Mouse (Mus musculus) heart, embryonic 13.5 days (tissue): ENCODE measurements at regions not wholly inside any gene's neighbourhood (a gene's known extent, or its start where the extent isn't known, plus 50 kb on each side); places are given as distances from the start of the nearest gene placed in this dataset.

ENCODE experiments used
- ATAC-seq: fragments of 200-750 bp; cut with Nextera tagmentation; 2 replicates; pipeline ENCODE4 v1.8.0; 2017; ENCODE audit warnings: moderate TSS enrichment; ENCODE audit not compliant: insufficient number of reproducible peaks, low FRiP score, low TSS enrichment; ENCODE audit errors: extremely low read depth
- H3K27ac ChIP-seq: fragments of 300-500 bp; sonication (generic); replicated peaks from 2 replicates; pipeline ENCODE4 v1.5.1; 2015; ENCODE audit warnings: moderate library complexity, mild to moderate bottlenecking, inconsistent platforms
- H3K27me3 ChIP-seq: fragments of 300-500 bp; sonication (generic); replicated peaks from 2 replicates; pipeline ENCODE4 v1.6.1; 2015; ENCODE audit warnings: mild to moderate bottlenecking, inconsistent platforms
- H3K36me3 ChIP-seq: fragments of 300-500 bp; sonication (generic); 2 replicates; pipeline ENCODE4 v1.6.1; 2015; ENCODE audit warnings: mild to moderate bottlenecking, inconsistent platforms
- H3K4me1 ChIP-seq: fragments of 300-500 bp; sonication (generic); 2 replicates; pipeline ENCODE4 v1.6.1; 2015; ENCODE audit warnings: inconsistent platforms
- H3K4me2 ChIP-seq: fragments of 300-500 bp; sonication (generic); 2 replicates; pipeline ENCODE4 v1.6.1; 2015; ENCODE audit warnings: inconsistent platforms, mild to moderate bottlenecking, moderate library complexity
- H3K4me3 ChIP-seq: fragments of 300-500 bp; sonication (generic); 2 replicates; pipeline ENCODE4 v1.5.1; 2015; ENCODE audit warnings: moderate library complexity, mild to moderate bottlenecking, inconsistent platforms
- H3K9ac ChIP-seq: fragments of 300-500 bp; sonication (generic); 2 replicates; pipeline ENCODE4 v1.6.1; 2015; ENCODE audit warnings: inconsistent platforms, mild to moderate bottlenecking, moderate library complexity
- H3K9me3 ChIP-seq: fragments of 300-500 bp; sonication (generic); 2 replicates; pipeline ENCODE4 v1.6.1; 2016; ENCODE audit warnings: inconsistent platforms
- WGBS: fragments of 180-500 bp; shearing (Covaris S2); methylation state at CpG from one replicate; pipeline ENCODE4 v1.1.7; 2015; ENCODE audit warnings: mixed read lengths; 5-methylcytosine and 5-hydroxymethylcytosine counted together

DNA sequence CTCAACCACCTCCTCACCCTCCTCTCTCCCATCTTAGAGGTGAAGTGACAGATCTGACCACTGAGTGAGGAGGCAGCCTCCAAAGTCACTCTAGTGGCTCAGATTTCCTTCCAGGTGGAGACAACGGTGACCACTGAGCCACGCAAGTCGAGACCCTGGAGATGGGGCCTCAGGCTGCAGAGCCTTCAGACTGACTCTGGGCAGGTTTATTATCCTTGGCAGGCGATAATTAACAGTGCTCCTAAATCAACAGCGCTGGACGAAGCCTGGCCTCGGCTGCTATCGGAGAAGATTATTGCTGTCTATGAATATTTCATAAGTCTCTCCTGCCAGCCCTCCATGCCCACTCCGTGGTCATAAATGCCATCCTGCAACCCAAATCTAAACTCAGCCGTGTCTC, 79.1 kb upstream of the 1700021F07Rik start:
- no peaks in the 10 kb centered on the region for H3K4me1 ChIP-seq
- no peak overlapping the region for H3K27ac ChIP-seq
- H3K9ac ChIP-seq: no peak overlapping the region
- WGBS: 70% methylated on average over 10 of the region's 10 CpGs
- no peak overlapping the region for H3K4me2 ChIP-seq
- no peaks in the 10 kb centered on the region for H3K36me3 ChIP-seq
- H3K4me3 ChIP-seq: no peak overlapping the region
- ATAC-seq: no peak
- H3K27me3 ChIP-seq: peaks cover 15% of the 10 kb centered on the region
- peaks cover 7% of the 10 kb centered on the region for H3K9me3 ChIP-seq

- H3K9ac ChIP-seq: no peak overlapping the region
- no peak for ATAC-seq
- no peak overlapping the region for H3K4me2 ChIP-seq
Observed at GRCm38 (mm10) chr2:173444386-173444785, 78.0 kb upstream of the 1700021F07Rik start.

GRCm38 (mm10) chr2:173445039-173445438, 77.3 kb upstream of the 1700021F07Rik start:
- Histone ChIP-seq H3K4me1 (no peaks in the 10 kb centered on the region), H3K9me3 (peaks cover 7% of the 10 kb centered on the region), H3K4me3 (no peak overlapping the region), H3K36me3 (no peaks in the 10 kb centered on the region), H3K27me3 (peaks cover 15% of the 10 kb centered on the region), H3K4me2 (no peak overlapping the region), H3K9ac (no peak overlapping the region), H3K27ac (no peak overlapping the region)
- 83% methylated on average over 3 of the region's 3 CpGs for WGBS
- no peak for ATAC-seq

More at GRCm38 (mm10) chr2:173444386-173444785, 78.0 kb upstream of the 1700021F07Rik start:
- Histone ChIP-seq H3K27me3 (peaks cover 15% of the 10 kb centered on the region), H3K4me1 (no peaks in the 10 kb centered on the region), H3K27ac (no peak overlapping the region), H3K4me3 (no peak overlapping the region), H3K9me3 (peaks cover 7% of the 10 kb centered on the region), H3K36me3 (no peaks in the 10 kb centered on the region)
- WGBS: 77% methylated on average over 9 of the region's 9 CpGs

DNA sequence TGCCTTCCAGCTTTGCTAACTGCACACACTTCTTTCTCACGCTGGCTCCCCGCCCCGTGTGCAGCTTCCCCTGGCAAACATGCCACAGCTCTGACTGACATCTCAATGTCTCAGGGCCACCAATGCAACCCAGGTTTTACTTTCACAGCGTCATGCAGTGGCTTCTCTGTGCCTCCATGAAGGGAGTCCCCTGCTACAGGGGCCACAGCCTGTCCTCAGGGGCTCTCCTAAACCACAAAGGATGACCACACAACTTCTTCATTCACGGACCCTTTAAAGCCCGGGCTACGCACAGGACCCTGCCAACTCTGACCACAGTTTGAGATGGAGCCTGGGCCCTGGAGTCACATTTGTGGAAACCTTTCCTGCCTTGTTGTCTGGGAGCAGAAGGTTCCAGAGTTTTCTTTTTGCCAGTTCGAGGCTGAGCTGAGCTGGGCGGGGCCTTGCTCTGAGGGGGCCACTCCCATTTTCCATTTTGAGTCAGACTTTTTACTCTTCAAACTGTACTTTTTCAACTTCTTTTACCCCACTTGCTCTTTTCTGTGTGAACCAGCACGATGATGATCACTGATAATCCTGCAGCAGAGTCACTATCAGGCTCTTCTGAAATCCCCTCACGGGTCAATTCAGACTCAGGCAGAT, 73.7 kb upstream of the 1700021F07Rik start:
- H3K27me3 ChIP-seq: no peaks in the 10 kb centered on the region; the same call in 1 of the 2 replicates
- no peaks in the 10 kb centered on the region for H3K4me1 ChIP-seq
- peaks cover 11% of the 10 kb centered on the region for H3K9me3 ChIP-seq
- no peak overlapping the region for H3K27ac ChIP-seq
- WGBS: 74% methylated on average over 11 of the region's 11 CpGs
- H3K9ac ChIP-seq: no peak overlapping the region
- no peak overlapping the region for H3K4me2 ChIP-seq
- no peak overlapping the region for H3K4me3 ChIP-seq
- H3K36me3 ChIP-seq: no peaks in the 10 kb centered on the region
- no peak for ATAC-seq

DNA sequence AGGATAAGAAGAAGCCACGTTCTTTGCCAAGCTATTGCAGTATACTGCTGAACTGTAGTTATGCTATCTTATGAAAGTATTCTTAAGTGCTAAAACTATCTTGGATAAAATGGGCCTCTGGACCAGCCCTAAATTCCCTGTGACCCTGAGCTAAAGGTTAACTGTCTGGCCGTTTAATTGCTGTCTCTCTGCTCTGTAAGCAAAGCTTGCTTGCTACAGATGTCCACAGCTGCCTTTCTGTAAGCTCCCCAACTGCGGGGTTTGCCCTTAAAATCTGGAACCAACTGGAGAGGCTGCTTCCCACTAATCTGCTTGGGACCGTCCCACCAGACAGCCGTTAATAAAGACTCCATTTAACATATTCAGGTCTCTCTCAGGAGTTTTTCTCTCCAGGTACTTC, 73.2 kb upstream of the 1700021F07Rik start:
- no peaks in the 10 kb centered on the region for H3K4me1 ChIP-seq
- no peak overlapping the region for H3K9ac ChIP-seq
- no peaks in the 10 kb centered on the region; the same call in 1 of the 2 replicates for H3K27me3 ChIP-seq
- no peak overlapping the region for H3K4me2 ChIP-seq
- no peak overlapping the region for H3K4me3 ChIP-seq
- H3K27ac ChIP-seq: no peak overlapping the region
- H3K36me3 ChIP-seq: no peaks in the 10 kb centered on the region
- WGBS: 64% methylated on average over 5 of the region's 5 CpGs
- H3K9me3 ChIP-seq: peaks cover 14% of the 10 kb centered on the region
- no peak for ATAC-seq

- Histone ChIP-seq H3K36me3 (no peaks in the 10 kb centered on the region), H3K4me1 (no peaks in the 10 kb centered on the region), H3K9ac (no peak overlapping the region), H3K4me2 (no peak overlapping the region), H3K27ac (no peak overlapping the region), H3K9me3 (peaks cover 17% of the 10 kb centered on the region), H3K27me3 (no peaks in the 10 kb centered on the region), H3K4me3 (no peak overlapping the region)
- 71% methylated on average over 15 of the region's 15 CpGs for WGBS
- ATAC-seq: no peak
Observed at GRCm38 (mm10) chr2:173451993-173452481, 70.3 kb upstream of the 1700021F07Rik start.

GRCm38 (mm10) chr2:173452800-173453199, 69.6 kb upstream of the 1700021F07Rik start:
- 83% methylated on average over 4 of the region's 4 CpGs for WGBS
- Histone ChIP-seq H3K4me3 (no peak overlapping the region), H3K4me1 (no peaks in the 10 kb centered on the region), H3K9ac (no peak overlapping the region), H3K9me3 (peaks cover 11% of the 10 kb centered on the region; the same call in 1 of the 2 replicates), H3K4me2 (no peak overlapping the region), H3K36me3 (no peaks in the 10 kb centered on the region), H3K27ac (no peak overlapping the region), H3K27me3 (no peaks in the 10 kb centered on the region)
- no peak for ATAC-seq

DNA sequence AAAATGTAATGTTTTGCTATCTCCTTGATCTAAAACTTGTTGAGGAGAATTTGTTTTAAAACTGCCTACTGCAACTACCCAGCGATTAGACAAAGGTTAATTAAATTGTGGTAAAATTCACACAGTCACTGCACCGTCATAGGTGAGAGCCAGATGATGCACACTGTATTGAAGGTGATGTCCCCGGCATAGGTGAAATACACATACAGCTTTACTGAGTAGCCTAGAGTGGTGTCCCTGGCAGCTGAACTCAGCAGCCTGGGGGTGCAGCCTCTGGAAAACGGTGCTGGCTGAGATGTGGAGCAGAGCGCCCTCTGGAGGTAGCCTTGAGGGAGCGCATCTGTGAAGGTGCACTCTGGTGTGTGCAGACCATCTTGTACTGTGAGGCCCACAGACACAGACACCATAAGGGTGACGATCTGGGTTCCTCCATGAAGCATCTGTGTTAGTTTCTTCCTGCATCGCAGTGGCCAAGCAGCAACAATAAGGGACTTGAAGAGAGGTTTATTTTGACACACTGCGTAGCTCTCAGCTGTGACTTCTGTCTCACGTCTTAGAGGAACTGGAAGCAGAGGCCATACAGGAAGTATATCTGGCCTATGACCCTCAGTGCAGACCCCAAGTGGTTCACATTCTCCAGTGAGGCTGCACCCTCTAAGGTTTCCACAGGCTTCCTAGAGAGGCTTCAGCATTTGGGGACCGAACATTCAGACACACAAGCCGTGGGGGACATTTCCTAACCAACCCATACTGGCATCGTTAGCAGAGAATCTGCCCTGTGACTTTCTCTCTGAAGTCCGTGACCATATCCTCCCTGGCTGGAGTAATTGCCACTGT, 68.6 kb upstream of the 1700021F07Rik start:
- Histone ChIP-seq H3K4me3 (no peak overlapping the region), H3K36me3 (no peaks in the 10 kb centered on the region), H3K27me3 (no peaks in the 10 kb centered on the region), H3K4me1 (no peaks in the 10 kb centered on the region), H3K27ac (no peak overlapping the region), H3K9ac (no peak overlapping the region), H3K9me3 (peaks cover 11% of the 10 kb centered on the region; the same call in 1 of the 2 replicates), H3K4me2 (no peak overlapping the region)
- WGBS: 62% methylated on average over 14 of the region's 14 CpGs
- ATAC-seq: no peak; the same call in 1 of the 2 replicates

- Histone ChIP-seq H3K4me3 (no peak overlapping the region), H3K27ac (no peak overlapping the region), H3K4me2 (no peak overlapping the region), H3K27me3 (no peaks in the 10 kb centered on the region), H3K4me1 (no peaks in the 10 kb centered on the region), H3K9ac (no peak overlapping the region), H3K36me3 (no peaks in the 10 kb centered on the region), H3K9me3 (peaks cover 11% of the 10 kb centered on the region; the same call in 1 of the 2 replicates)
- ATAC-seq: no peak
- 82% methylated on average over 4 of the region's 4 CpGs for WGBS
Observed at GRCm38 (mm10) chr2:173454741-173455140, 67.6 kb upstream of the 1700021F07Rik start.

- no peak for ATAC-seq
- WGBS: 85% methylated on average over 12 of the region's 12 CpGs
Observed at GRCm38 (mm10) chr2:173455216-173455615, 67.2 kb upstream of the 1700021F07Rik start.

DNA sequence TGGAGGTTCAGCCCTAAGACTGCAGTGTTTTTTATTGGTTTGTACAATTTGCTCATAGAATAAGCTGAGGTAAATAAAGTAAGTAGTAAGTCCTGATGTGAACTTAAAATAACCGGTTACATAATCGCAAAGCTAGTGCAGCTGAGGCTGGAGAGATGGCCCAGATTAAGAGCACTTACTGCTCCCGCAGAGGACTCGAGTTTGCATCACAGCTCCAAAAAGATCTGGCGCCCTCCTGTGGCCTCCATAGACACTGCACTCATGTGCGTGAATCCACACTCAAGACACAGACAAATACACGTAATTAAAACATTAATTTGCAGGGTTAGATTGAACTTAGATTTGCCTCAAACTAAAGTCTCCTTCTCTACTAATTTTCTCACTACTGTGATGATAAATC, 66.3 kb upstream of the 1700021F07Rik start:
- Histone ChIP-seq H3K4me3 (no peak overlapping the region), H3K27me3 (no peaks in the 10 kb centered on the region), H3K4me2 (no peak overlapping the region), H3K9ac (no peak overlapping the region), H3K9me3 (peaks cover 11% of the 10 kb centered on the region; the same call in 1 of the 2 replicates), H3K4me1 (no peaks in the 10 kb centered on the region), H3K27ac (no peak overlapping the region), H3K36me3 (no peaks in the 10 kb centered on the region)
- ATAC-seq: no peak
- WGBS: 75% methylated on average over 7 of the region's 7 CpGs

More at GRCm38 (mm10) chr2:173455216-173455615, 67.2 kb upstream of the 1700021F07Rik start:
- Histone ChIP-seq H3K9ac (no peak overlapping the region), H3K9me3 (peaks cover 11% of the 10 kb centered on the region; the same call in 1 of the 2 replicates), H3K27ac (no peak overlapping the region), H3K4me1 (no peaks in the 10 kb centered on the region), H3K4me2 (no peak overlapping the region), H3K4me3 (no peak overlapping the region), H3K27me3 (no peaks in the 10 kb centered on the region), H3K36me3 (no peaks in the 10 kb centered on the region)
